Mouse (Mus musculus) hindbrain, embryonic 16.5 days (tissue): Measurements from ENCODE around the gene Car12. TPM values are rescaled to one million over a fixed set of nuclear protein-coding genes. Genes with fewer than 3 reads are reported as not detected.

Experiments used
- polyA plus RNA-seq: library from polyadenylated mRNA; unstranded; fragments of >200 nt; fragmentation: Nextera tagmentation; extraction: Ambion mirVana; gene quantifications from 2 replicates; pipeline ENCODE4 v1.2.1, GENCODE M21; 2015

The Car12 gene
- polyA plus RNA-seq, 1 experiment from 2014 or later, result 9.0 TPM

Other genes with a start within 250 kb of the Car12 start
- gene Fbxl22, start 199.1 kb upstream of the Car12 start, polyA plus RNA-seq, result 0.89 and 1.2 TPM in 2 replicates
- gene Usp3, start 120.5 kb upstream of the Car12 start, polyA plus RNA-seq, result 50.6 and 50.9 TPM in 2 replicates
- gene Aph1b, start 81.8 kb downstream of the Car12 start, polyA plus RNA-seq, result 21.4 and 22.6 TPM in 2 replicates
- gene Gm10647, start 83.4 kb downstream of the Car12 start, polyA plus RNA-seq, result 0.48 and 0.64 TPM in 2 replicates
- 5.0 and 5.2 TPM in 2 replicates for gene Aph1c, start 121.0 kb downstream of the Car12 start, polyA plus RNA-seq
- gene Rab8b, start 206.0 kb downstream of the Car12 start, polyA plus RNA-seq, result 36.2 and 40.4 TPM in 2 replicates
- 204 and 212 TPM in 2 replicates for gene Rps27l, start 232.4 kb downstream of the Car12 start, polyA plus RNA-seq